Mouse (Mus musculus) lung, postnatal 0 days (tissue): ENCODE measurements around the gene Gm10073. TPM values are rescaled to one million over a fixed set of nuclear protein-coding genes. Genes with fewer than 3 reads are reported as not detected.
"Not testable (repeated sequence)": the region's sequence is repeated elsewhere in the genome, so short reads cannot be mapped to it uniquely, and the experiment has no call there.

Source experiments
- ATAC-seq: fragments of 200-750 bp; cut with Nextera tagmentation; 2 replicates; pipeline ENCODE4 v1.8.0; 2017; ENCODE audit warnings: moderate library complexity
- DNase-seq: peaks from one replicate; pipeline ENCODE4 v3.0.0-alpha.2; 2016; ENCODE audit warnings: low spot score
- H3K27ac ChIP-seq: fragments of 300-500 bp; sonication (generic); 2 replicates; pipeline ENCODE4 v1.5.1; 2014; ENCODE audit warnings: antibody characterized with exemption, mild to moderate bottlenecking, low read length, mixed read lengths
- H3K27me3 ChIP-seq: fragments of 300-500 bp; sonication (generic); replicated peaks from 2 replicates; pipeline ENCODE4 v1.6.1; 2014; ENCODE audit warnings: low read length, mixed read lengths; ENCODE audit not compliant: insufficient read depth
- H3K36me3 ChIP-seq: fragments of 300-500 bp; sonication (generic); 2 replicates; pipeline ENCODE4 v1.6.1; 2014; ENCODE audit warnings: low read length, mixed read lengths; ENCODE audit not compliant: insufficient read depth
- H3K4me1 ChIP-seq: fragments of 300-500 bp; sonication (generic); 2 replicates; pipeline ENCODE4 v1.6.1; 2014; ENCODE audit warnings: antibody characterized with exemption, low read depth, low read length, mixed read lengths; ENCODE audit not compliant: insufficient read depth
- H3K4me2 ChIP-seq: fragments of 300-500 bp; sonication (generic); replicated peaks from 2 replicates; pipeline ENCODE4 v1.6.1; 2014; ENCODE audit warnings: low read depth, mild to moderate bottlenecking, low read length, moderate library complexity, mixed read lengths
- H3K4me3 ChIP-seq: fragments of 300-500 bp; sonication (generic); 2 replicates; pipeline ENCODE4 v1.5.1; 2014; ENCODE audit warnings: low read depth, low read length
- H3K9ac ChIP-seq: fragments of 300-500 bp; sonication (generic); replicated peaks from 2 replicates; pipeline ENCODE4 v1.6.1; 2014; ENCODE audit warnings: low read depth, mild to moderate bottlenecking
- H3K9me3 ChIP-seq: fragments of 300-500 bp; sonication (generic); 2 replicates; pipeline ENCODE4 v1.6.1; 2016; ENCODE audit warnings: low read length, mixed read lengths
- CTCF ChIP-seq: IDR thresholded peaks from 2 replicates; pipeline ENCODE4 v1.5.1; 2016; ENCODE audit warnings: antibody characterized with exemption, mild to moderate bottlenecking
- EP300 ChIP-seq: IDR thresholded peaks from 2 replicates; pipeline ENCODE4 v1.6.1; 2016; ENCODE audit warnings: antibody characterized with exemption, mild to moderate bottlenecking, control low read depth
- WGBS: fragments of 180-500 bp; shearing (Covaris S2); extraction: QIAGEN DNeasy Blood & Tissue Kit; methylation state at CpG from one replicate; pipeline ENCODE4 v1.1.7; 2014; 5-methylcytosine and 5-hydroxymethylcytosine counted together
- polyA plus RNA-seq: library from polyadenylated mRNA; unstranded; fragments of >200 nt; fragmentation: Nextera tagmentation; extraction: Ambion mirVana; gene quantifications from 2 replicates; pipeline ENCODE4 v1.2.1, GENCODE M21; 2015

Gm10073 gene
- polyA plus RNA-seq, 1 experiment from 2014 or later: 9.0 TPM

- DNase-seq: no peak
- TF ChIP-seq CTCF: no peak
- TF ChIP-seq EP300: no peak
- WGBS: 3% methylated on average over 14 of the region's 19 CpGs
- H3K9me3 ChIP-seq: no peaks in the 10 kb centered on the region
- peaks cover 22% of the 10 kb centered on the region for H3K27me3 ChIP-seq
- H3K4me2 ChIP-seq: peak overlapping the region; percentile 59
- peak overlapping the region; percentile 61 for H3K4me3 ChIP-seq
- ATAC-seq: no peak
- no peaks in the 10 kb centered on the region for H3K4me1 ChIP-seq
- H3K27ac ChIP-seq: peak overlapping the region; percentile 90
- H3K36me3 ChIP-seq: no peaks in the 10 kb centered on the region
- H3K9ac ChIP-seq: peak overlapping the region; percentile 79
Measured at GRCm38 (mm10) chr8:106603933-106604332, 30.7 kb upstream of the Gm10073 start.

DNA sequence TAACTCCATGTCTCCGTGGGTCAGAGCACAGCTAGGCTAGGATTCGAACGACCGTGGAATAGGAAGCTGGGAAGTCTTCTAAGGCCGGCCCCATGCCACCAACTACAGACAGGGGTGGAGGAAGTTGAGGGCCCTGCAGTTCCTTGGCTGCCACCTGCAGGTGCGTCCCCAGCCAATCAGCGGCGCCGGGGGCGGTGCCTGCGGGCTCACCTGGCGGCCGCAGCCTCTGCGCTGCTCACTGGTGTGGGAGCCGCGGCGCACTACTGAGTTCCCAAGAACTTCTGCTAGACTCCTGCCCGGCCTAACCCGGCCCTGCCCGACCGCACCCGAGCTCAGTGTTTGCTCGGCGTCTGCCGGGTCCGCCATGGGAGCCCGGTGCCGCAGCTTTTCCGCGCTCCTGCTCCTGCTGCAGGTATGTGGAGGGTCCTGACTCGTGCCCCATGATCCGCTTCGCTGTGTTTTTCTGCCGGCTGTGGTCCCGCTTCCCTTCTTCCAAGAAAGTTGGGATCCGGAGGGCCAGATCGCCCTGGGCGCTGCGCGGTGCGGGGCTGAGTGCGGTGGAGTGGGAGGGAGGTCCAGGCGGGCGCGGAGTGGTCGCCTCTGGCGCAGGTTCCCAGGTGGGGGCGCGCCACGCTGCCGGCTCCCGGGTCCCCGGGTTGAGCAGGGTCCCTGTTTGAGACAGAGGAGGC, 30.0 kb upstream of the Gm10073 start, which contains the start of gene Cdh1:
Gene Cdh1, plus strand, starts transcription at position 221 of the 689 bp plus-strand sequence.
- TF ChIP-seq CTCF (peak; percentile 52), EP300 (no peak)
- WGBS: under 1% methylated on average over 51 of the region's 53 CpGs
- peaks cover 22% of the 10 kb centered on the region for H3K27me3 ChIP-seq
- H3K27ac ChIP-seq: peak within 1 kb of the TSS; percentile 90
- no peaks in the 10 kb centered on the region for H3K4me1 ChIP-seq
- ATAC-seq: peak; percentile 97
- H3K4me2 ChIP-seq: peak within 1 kb of the TSS; percentile 59
- DNase-seq: peak; percentile 92
- H3K4me3 ChIP-seq: peak within 1 kb of the TSS; percentile 61
- H3K9ac ChIP-seq: peak within 1 kb of the TSS; percentile 79
- H3K9me3 ChIP-seq: no peaks in the 10 kb centered on the region
- no peaks in the 10 kb centered on the region for H3K36me3 ChIP-seq

- TF ChIP-seq EP300: no peak
- no peaks in the 10 kb centered on the region for H3K9me3 ChIP-seq
- no peak for DNase-seq
- H3K27ac ChIP-seq: no peak overlapping the region
- H3K4me3 ChIP-seq: no peak overlapping the region
- H3K4me2 ChIP-seq: no peak overlapping the region
- H3K9ac ChIP-seq: no peak overlapping the region
- ATAC-seq: no peak
- 37% methylated on average over 7 of the region's 7 CpGs for WGBS
- H3K4me1 ChIP-seq: no peaks in the 10 kb centered on the region
- no peaks in the 10 kb centered on the region for H3K36me3 ChIP-seq
- H3K27me3 ChIP-seq: peaks cover 20% of the 10 kb centered on the region
Measured at GRCm38 (mm10) chr8:106599265-106599979, 26.2 kb upstream of the Gm10073 start.

DNA sequence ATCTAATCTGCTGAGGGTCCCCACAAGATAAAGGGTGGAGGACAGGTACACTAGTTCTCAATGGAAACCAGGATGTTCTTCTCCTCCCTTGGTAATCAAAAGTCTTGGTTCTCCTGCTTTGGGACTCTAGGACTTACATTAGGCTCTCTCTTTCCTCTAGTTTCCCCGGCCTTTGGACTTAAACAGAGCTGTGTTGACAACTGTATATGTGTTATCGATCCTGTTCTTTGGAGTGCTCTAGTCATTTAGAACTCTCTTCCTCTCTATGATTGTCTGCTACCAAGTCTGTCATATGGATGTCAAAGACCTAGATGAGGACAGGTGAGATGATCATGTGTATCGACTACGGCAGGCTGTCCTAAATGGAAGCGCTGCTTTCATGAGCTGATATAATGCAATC, 23.8 kb upstream of the Gm10073 start:
- 96% methylated on average over 5 of the region's 5 CpGs for WGBS
- no peaks in the 10 kb centered on the region for H3K4me1 ChIP-seq
- TF ChIP-seq CTCF (no peak), EP300 (no peak)
- H3K4me3 ChIP-seq: no peak overlapping the region
- DNase-seq (no peak), ATAC-seq (no peak)
- no peak overlapping the region for H3K27ac ChIP-seq
- H3K9ac ChIP-seq: no peak overlapping the region
- no peaks in the 10 kb centered on the region for H3K36me3 ChIP-seq
- H3K4me2 ChIP-seq: no peak overlapping the region
- H3K9me3 ChIP-seq: no peaks in the 10 kb centered on the region
- H3K27me3 ChIP-seq: no peaks in the 10 kb centered on the region

DNA sequence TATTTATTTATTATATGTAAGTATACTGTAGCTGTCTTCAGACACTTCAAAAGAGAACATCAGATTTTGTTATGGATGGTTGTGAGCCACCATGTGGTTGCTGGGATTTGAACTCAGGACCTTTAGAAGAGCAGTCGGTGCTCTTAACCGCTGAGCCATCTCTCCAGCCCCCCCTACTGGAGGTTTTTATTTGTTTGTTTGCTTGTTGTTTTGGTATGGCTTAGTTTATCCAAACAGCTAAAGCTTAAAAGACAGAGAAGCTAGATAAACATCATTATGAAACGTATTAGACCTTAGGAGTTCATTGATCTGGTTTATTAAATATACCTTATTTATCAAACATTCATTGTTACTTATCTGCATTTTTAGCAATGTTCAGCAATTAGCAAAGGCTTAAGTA, 22.4 kb upstream of the Gm10073 start:
- not testable (repeated sequence) for H3K9me3 ChIP-seq, H3K4me2 ChIP-seq, H3K27ac ChIP-seq, H3K4me1 ChIP-seq, H3K9ac ChIP-seq, DNase-seq, H3K36me3 ChIP-seq, ATAC-seq, H3K27me3 ChIP-seq, H3K4me3 ChIP-seq
- WGBS: 91% methylated on average over 3 of the region's 3 CpGs

- 52% methylated on average over 2 of the region's 3 CpGs for WGBS
- no peaks in the 10 kb centered on the region for H3K27me3 ChIP-seq
- H3K9me3 ChIP-seq: no peaks in the 10 kb centered on the region
- DNase-seq: no peak
- TF ChIP-seq EP300: no peak
- TF ChIP-seq CTCF: no peak
- H3K27ac ChIP-seq: no peak overlapping the region
- no peak for ATAC-seq
- no peak overlapping the region for H3K4me3 ChIP-seq
- H3K36me3 ChIP-seq: no peaks in the 10 kb centered on the region
- no peak overlapping the region for H3K4me2 ChIP-seq
- H3K4me1 ChIP-seq: no peaks in the 10 kb centered on the region
- no peak overlapping the region for H3K9ac ChIP-seq
Measured at GRCm38 (mm10) chr8:106592458-106592857, 19.2 kb upstream of the Gm10073 start.
